Mouse (Mus musculus) thymus, postnatal 36 days (tissue): ENCODE data around the gene Iqcf3.
A peak's percentile ranks its signal among the peaks of the same experiment; 100 is the strongest.

Experiments used
- DNase-seq, 2 experiments: peaks; one replicate each; pipeline ENCODE4 v3.0.0; 2022; ENCODE audit warnings: mixed read lengths in 2 of 2

Gene Iqcf3

DNA sequence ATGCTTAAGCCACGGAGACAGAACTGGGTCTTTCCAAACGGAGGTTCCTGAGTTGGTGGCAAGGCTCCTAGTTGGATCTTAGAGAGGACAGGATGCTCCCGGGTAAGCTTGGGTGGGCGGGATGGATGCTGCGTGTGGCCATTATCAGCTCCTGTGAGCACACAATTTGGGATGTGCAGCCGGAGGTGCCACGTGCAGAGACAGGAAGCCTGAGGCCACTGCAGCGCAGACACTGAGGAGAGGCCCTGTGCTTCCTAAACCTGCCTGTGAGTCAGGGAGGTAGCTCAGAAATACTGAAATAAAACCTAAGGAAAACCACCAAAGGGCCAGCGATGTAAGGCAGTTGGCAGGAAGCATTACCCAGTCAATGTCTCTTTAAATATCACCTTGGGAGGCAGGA lies 91.7 kb downstream of the Iqcf3 start:
- no peak for DNase-seq

DNA sequence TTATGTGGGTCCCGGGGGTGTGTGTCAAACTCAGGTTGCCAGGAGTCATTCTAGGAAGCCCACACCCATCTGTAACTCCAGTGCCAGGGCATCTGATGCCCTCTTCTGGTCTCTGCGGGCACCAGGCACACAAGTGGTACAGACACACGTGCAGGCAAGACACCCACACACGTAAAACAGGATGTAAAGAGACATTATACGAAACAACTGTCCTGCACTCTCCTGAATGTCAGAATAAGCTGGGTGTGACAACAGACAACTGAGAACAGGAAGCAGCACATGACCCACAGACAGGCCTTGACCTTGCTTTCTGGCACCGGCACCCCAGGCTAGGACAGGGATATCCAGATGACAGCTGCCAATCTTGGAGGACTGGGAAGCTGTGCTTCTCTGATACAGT lies 92.1 kb downstream of the Iqcf3 start:
- DNase-seq: no peak

DNA sequence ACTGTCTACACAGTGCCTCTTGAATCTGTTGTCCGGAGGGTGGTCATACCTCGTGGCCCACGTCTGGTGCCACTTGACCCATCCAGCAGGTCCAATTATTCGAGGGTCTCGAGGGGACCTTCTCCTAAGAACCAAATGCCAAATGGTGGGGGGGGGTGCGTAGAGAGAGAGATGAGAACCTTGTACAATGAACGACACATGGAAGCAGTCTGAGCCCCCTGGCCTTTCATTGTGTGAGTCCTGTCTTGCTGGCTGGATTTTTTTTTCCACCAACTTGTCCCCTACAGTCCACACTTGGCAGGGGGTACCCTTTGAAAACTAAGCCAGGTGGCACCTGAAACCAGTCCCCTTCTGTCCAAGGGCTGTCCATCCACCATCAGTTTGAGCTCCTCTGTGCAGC lies 93.7 kb downstream of the Iqcf3 start:
- DNase-seq: no peak

DNA sequence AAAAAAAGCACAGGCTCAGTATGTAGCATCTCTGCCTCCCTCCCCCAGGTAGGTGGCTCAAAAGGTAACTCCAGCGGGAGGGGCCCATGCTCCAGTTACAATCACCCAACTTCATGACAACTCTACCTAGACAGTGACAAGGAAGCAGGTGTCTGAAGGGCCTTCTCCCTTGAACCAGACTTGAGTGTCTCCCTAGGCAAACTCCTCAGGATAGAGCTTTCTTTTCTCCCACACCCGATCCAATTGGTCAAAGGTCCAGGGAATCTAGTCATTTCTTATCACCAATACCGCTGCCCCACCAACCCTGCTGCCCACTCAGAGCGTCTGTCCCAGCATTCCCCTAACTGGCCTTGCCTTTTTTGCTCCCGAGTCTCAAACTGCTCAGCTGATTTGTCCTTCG lies 94.7 kb downstream of the Iqcf3 start:
- no peak for DNase-seq

DNA sequence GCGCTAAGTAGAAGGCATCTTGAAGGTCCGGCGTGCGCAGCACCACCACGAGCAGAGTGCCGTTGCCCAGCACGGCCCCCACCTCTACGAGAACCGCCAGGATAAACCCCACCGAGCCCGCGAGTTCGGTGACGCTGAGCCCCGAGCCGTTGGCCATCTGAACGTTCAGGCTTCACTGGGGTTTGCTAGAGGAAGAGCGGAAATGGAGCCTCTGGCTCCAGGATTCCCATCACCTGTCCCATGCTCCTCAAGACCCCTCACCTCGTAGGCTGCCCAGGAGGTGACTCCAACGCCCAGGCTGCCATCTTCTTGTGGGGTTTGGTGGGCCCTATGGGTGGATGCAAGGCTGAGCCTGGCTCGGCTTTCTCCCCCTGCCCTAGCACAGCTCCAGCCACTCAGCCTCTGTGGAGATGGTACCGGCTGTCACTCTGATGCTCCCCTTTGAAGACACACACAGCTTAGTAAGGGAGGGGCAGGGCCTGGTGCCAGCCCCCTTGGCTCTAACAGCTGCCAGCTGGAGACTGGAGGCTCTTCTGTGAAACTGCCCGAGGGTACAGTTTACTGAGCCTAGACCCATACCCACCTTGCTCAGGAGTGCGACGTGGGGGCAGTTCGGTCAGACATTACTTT lies 95.7 kb downstream of the Iqcf3 start, which contains the start of gene Gpr62:
Gene Gpr62, minus strand, starts transcription at position 368 of the 630 bp plus-strand sequence.
- DNase-seq: no peak

DNA sequence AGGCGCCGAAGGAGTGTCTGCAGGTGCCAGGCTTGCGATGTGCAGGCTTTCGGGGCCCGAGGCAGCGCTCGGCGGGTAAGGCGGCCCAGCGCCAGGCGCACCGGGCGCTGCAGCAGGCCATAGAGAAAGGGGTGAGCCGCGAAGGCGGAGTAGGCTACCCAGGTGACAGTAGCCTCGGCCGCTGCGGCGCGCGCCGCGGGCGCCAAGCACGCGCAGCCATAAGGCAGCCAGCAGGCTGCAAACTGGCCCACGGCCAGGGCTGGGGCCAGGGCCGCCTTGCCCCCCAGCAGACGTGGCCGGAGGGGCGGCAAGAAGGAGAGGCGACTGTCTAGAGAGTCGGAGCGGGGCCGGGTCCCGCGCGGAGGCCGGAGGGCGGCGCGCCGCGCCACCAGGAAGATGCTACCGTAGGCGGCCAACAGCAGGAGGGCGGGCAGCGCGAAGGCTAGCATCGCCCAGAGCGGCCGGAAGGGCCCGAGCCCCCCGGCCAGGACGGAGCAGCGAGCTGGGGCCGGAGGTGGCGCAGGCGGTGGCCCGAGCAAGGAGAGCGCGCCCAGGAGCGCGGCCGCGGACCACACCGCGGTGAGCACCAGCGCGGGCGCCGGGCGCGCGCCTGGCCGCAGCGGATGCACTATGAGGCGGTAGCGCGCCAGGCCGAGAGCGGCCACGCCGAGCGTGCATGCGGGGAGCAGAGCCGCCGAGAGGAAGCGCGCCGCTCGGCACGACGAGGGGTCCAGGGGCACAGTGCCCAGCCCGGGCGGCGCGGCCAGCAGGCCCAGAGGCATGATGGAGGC lies 96.5 kb downstream of the Iqcf3 start:
- DNase-seq: peak in 1 of 2 experiments; percentile 26

DNA sequence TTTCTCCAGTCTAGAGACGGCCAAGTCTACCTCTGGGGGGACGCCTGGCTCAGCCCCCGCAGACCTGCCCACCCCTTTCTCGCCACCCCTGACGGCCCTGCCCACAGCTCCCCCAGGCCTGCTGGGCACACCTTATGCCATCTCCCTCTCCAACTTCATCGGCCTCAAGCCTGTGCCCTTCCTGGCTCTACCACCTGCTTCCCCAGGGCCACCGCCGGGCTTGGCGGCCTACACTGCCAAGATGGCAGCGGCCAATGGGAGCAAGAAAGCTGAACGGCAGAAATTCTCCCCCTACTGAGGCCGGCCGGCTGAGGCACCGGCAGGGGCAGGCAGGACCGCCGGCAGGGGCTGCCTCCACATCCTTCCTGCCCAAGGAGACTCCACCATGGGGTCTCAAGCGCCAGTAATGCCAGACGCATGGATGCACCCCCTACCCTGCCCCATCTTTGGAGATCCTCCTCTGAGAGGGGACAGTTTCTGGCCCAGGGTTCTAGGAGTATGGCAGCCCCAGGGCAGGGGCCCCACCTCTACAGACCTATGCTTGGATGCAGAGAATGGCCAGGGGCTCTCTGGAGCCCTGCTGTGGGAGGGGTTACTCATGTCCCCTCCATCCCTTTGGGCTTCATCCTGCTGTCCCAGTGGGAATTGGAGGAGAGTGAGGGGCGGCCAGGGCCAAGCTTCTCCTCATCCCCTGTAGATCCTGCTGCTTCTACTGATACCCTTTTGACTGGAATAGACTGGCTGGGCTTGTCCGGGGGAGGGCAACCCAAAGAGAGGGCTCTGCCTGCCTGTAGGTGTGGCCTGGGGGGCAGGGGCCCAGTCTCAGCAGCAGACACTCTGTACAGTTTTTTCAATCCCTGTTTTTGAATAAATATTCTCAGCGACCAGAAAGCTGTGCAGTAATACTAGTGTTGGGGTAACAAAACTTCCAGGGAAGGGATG lies 98.0 kb downstream of the Iqcf3 start:
- DNase-seq: no peak

DNA sequence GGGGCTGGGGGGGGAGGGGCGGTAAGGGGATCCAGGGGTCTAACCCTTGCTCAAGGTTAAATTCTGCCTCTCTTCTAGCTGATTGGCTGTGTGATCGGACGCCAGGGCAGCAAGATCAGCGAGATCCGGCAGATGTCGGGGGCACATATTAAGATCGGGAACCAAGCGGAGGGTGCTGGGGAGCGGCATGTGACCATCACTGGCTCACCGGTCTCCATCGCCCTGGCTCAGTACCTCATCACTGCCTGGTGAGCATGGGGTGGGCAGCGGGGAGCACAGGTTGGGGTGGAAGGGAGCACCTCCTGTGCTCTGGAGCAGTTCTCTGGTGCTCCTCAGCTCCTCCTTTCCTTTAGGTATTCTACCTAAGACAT lies 99.0 kb downstream of the Iqcf3 start:
- no peak for DNase-seq

DNA sequence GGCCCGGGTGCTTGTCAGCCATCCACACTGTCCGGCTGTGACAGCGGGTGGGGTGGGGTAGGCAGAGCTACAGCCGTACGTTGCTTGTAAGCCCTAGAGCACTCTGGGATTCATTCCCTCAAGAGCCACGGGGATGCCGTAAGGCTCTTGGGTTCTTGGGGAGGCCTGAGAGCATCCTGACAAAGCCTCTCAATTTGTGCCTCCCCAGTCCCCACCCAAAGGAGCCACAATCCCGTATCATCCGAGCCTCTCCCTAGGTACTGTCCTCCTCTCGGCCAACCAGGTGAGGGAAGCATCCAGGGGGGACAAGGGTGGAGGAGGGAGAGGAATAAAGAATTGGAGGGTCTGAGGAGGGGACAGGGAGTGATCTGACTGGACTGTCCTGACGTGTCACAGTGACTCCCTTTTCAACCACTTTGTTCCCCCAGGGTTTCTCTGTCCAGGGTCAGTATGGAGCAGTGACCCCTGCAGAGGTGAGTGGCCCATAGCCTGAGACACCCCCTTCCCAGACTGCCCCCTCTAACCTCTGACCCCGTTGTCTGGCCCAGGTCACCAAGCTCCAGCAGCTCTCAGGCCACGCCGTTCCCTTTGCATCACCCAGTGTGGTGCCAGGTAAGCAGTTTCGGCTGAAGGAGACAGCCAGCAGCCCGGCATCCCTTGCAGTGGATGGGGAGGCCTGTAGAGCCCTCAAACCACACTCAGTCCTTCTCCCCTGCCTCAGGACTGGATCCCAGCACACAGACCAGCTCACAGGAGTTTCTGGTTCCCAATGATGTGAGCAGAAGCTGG lies 99.6 kb downstream of the Iqcf3 start:
- DNase-seq: no peak

DNA sequence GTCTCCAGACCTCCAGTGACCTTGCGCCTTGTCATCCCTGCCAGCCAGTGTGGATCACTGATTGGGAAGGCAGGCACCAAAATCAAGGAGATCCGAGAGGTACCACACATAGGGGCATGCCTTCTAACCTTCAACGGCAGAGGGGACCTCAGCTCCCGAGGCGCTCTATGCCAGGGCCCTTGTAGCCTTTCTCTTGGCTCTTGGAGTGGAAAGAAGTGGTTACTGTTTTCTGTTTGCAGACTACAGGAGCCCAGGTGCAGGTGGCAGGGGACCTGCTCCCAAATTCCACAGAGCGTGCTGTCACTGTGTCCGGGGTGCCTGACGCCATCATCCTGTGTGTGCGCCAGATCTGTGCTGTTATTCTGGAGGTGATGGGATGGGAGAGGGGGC lies 100.4 kb downstream of the Iqcf3 start:
- no peak for DNase-seq

DNA sequence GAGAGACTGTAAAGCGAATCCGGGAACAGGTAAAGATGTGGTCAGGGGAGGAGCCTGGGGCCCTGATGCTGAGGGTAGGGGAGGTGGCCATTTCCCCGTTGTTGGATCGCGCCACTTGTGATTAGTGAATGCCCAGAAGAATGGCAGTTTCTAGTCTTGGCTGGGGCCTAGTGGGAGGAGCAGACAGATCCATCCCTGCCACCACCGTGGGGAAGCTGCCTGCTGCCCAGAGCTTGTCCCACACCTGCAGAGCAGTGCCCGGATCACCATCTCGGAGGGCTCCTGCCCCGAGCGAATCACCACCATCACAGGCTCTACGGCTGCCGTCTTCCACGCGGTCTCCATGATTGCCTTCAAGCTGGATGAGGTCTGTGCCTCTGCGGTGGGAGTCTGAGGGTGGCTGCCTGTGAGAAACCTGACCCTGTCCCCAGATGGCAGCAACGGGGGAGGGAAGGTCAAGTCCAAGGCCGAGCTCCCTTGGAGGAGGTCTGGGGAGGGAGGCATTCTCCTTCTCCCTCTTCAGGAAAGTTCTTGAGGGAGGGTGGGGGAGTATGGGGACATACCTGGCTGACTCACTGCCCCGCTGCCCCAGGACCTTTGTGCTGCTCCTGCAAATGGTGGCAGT lies 100.9 kb downstream of the Iqcf3 start:
- DNase-seq: no peak

DNA sequence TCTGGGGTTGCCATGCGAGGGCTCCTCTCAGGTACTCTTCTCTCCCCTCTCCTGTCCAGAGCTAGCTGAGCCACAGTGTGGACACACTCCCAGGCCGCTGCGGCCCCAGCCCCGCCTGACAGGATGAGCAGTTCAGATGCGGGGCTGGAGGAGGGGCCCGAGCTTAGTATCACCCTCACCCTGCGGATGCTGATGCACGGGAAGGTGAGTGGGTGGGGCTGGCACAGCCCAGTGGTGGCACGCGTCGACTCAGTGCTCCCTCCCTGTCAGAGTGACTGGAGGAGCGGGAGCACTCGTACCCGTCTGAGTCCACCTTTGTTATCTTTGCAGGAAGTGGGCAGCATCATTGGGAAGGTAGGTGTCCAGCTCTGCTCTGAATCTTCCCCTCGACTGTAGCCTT lies 101.5 kb downstream of the Iqcf3 start:
- DNase-seq: no peak

DNA sequence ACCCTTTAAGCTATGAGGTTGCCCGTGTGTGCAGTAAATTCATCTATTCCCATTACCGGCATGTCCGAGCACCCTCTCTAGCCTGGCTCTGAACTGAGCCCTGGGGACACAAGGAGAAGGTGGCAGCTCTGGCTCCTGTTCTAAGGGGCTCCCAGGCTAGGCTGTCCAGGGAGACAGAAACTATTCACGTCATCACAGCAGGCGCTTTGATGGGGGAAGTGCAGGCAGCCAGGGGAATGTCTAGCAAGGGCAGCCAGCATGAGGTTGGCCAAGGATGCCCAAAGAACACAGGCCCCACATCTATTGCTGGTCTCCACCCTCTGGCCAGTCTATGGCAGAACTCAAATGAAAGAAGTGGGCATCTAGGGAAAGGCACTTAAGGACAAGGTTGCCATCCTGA lies 103.5 kb downstream of the Iqcf3 start:
- DNase-seq: no peak

DNA sequence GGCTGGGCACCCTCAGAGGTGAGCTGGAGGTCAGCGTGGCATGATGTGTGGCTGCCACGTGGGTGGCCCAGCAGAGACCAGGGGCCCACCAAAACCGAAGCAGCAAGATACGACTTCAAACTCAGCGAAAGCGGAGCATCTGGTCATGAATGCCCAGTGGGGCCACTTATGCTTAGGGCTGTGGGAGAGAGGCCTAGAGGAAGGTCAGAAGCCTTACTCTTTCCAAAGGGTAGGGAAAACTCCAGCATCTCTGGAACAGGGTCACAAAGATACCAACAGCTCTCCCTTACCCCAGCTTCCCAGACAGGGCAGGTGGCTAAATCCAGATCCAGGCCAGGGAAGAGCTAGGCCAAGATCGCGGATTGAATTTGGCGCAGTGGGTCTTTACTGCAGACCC lies 104.3 kb downstream of the Iqcf3 start:
- DNase-seq: no peak

DNA sequence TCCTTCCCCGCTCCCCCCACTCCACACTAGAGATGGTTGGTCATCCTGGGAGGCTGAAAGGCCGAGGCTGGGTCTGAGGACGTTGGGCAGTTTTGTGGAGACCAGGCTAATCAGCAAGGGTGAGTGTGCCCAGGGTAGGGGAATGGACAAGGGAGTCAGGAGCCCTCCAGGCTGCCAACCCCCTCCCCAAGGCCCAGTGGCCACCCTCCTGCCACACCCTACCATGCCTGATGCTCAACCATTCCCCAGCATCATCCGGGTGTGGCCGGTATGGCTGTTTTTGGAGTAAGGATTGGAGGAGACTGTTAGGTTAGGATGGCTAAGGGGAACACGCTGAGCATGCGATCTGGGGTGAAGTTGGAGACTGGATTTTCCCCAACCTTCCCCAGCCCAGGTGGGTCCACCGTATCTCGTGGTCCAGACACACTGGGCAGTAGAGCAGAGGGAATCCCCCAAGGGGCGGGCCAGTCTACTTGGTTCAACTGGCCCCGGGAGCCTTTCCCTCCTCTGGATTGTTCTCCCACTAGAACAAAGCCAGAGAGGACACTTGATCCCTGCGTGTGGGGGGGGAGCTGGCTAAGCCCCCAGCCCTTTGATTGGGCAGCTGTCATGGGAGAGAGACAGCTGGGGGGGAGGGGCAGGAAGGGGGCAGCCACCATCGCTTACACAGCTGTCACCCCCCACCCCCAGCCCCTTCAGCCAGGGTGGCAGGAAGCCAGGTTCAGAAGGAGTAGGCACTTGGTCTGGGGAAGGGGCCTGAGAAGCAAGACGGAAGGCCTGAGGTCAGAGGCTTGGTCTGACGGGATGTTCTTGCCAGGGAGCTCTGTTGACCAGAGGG lies 104.9 kb downstream of the Iqcf3 start:
- no peak for DNase-seq

DNA sequence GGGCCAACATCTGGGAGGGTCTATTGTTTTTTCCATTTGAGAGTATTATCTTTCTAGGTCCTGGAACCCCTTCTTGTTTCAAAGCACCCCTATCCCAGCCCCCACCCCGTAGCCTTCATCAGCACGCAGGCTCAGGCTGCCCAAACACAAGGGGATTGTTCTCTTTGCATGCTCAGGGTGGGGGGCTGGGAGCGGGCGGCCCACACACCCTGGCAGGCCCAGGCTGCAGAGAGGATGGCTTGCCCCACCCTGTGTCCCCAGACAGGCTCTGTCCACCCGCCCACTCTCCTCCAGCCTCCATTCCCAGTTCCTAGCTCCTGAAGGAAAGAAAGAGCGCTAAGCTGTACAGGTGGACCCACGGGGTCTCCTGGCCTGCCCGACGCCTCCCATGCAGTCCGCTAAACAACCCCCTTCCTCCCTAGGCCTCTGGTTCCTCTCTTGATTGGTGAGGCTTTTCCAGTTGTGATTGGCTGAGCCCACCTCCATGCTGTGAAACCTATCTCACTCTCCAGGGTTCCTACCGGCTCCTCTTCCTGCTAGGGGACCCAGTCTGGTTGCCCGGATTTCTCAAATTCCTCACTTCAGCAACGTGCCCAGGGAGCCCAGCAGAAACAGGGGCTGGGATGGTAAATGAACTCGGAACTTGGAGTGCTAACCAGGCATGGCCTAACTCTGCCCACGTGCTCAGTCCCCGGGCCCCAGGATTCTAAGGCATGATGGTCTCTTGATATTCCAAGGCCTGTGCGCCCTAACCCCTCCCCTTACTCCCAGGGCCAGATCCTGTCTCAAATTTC lies 106.3 kb downstream of the Iqcf3 start:
- no peak for DNase-seq

DNA sequence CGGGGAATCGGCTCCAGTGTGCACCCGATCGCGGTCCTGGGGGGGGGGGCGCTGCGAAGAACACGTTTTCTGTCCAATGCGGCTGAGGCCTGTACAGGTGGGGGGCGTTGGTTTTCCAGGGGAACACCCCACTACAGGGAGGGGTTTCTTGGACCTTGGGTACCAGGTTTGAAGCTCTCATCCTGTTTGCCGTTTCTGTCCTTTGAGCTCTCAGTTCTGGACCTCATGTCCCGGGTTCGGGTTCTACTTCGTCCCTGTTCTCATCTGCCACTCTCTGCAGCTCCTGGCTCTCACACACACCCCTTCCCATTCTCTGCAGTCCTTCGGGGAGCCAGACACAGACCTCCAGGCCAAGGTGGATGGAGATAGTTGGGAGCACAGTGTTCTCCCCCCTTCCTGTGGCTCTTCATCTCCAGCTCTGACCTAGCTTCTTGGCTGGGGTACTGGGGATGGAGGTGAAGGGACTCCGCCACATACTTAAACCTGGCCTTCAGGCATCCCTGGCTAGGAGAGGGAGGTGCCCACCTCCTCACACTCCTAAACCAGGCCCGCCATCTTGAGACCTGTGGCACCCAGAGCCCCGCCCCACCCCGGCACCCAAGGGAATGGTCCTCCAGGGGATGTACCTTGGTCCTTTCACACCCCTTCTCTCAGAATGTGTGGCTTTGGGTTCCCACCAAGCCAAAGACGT lies 107.2 kb downstream of the Iqcf3 start:
- no peak for DNase-seq

DNA sequence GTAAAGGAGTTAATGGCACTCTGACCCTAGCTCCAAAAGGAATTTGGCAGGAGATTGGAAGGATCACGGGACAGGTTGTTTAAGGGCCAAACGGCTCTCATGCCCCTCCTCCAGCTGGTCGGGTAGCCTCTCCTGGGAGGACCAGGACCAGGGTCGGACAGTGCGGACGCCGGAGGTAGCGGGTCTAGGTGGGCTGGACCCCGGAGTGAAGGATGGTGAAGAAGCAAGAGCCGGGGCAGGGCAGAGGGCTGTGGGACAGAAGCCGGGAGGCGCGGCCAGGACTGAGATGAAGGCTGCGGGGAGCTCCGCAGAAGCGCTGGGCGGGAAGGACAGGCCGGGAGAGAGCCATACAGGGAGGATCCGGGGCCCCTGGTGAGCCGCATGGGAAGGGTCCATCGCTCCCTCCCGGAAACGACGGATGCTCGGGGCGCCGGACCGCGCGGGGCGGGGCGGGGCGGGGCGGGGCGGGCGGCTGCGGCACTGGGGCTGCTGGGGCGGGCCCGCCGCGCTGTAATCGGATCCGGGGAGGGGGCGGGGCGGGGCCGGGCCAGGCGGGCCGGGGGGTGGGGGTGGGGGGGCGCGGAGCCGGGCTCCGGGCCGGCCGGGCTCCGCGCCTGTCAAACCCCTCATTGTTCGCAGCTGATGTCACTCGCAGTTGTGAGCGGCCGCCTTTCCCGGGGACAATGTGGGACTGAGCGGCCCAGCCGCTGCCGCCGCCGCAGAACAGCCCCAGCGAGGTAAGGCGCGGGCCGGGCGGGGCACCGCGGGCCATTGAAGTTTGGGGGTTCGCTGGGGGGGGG lies 108.0 kb downstream of the Iqcf3 start, which contains the start of gene Pcbp4:
Gene Pcbp4, plus strand, starts transcription at position 21 of the 800 bp plus-strand sequence.
- DNase-seq: peak; percentile 38 to 46
